Mouse (Mus musculus): ENCODE measurements around the gene Hlx. TPM values are rescaled to one million over a fixed set of nuclear protein-coding genes. Genes with fewer than 3 reads are reported as not detected.
A peak's percentile ranks its signal among the peaks of the same experiment; 100 is the strongest.

Gene Hlx
- polyA plus RNA-seq, 1 experiment from 2014 or later = 9.7 TPM

- no peaks in the 10 kb centered on the region for H3K9me3 ChIP-seq (ENCODE audit: low read length)
- TF ChIP-seq CTCF (IDR thresholded peaks at IDR 0.05; ENCODE audit: low read depth) = no peak
- TF ChIP-seq EP300 (IDR thresholded peaks at IDR 0.05; ENCODE audit: low read depth) = no peak
- H3K27me3 ChIP-seq (ENCODE audit: insufficient read depth, low read length) = 0 out of 2 replicates have a peak, but pooled peaks cover 4% of the 10 kb centered on the region
- H3K4me2 ChIP-seq (ENCODE audit: low read depth, low read length) = no peak overlapping the region
- no peak overlapping the region for H3K27ac ChIP-seq (ENCODE audit: low read depth)
- no peak overlapping the region for H3K9ac ChIP-seq (replicated peaks)
- no peak overlapping the region for H3K4me3 ChIP-seq (ENCODE audit: low read depth, low read length)
- H3K4me1 ChIP-seq (ENCODE audit: insufficient read depth) = no peaks in the 10 kb centered on the region
- ATAC-seq (no peak), DNase-seq (no peak)
- 59% methylated on average over 11 of the region's 11 CpGs for WGBS (ENCODE audit: insufficient replicate concordance)
- no peaks in the 10 kb centered on the region for H3K36me3 ChIP-seq (replicated peaks; ENCODE audit: insufficient read depth, low read length)
Measured at GRCm38 (mm10) chr1:184750114-184750664, 17.8 kb upstream of the Hlx start.

DNA sequence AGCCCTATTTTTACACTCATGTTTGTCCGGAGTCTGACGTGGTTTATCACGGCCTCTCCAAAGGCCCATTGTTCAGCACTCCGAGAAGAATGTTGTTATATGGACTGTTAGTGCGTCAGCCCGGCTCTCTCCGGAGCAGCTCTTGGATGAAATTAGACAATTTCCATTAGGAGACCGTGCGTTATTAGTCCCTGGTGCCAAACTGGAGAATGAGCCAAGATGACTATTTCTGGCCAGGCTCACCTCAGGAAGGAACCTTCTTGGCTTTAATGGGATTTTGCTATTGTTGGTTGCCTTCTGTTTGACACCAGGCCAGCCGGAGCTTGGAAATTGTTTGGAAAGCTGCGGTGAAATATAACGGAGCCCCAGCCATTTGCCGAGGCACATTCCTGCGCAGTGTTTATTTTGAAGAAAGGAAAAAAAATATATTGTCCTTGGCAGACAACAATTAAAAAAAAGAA lies 16.3 kb upstream of the Hlx start:
- Histone ChIP-seq H3K4me3 (ENCODE audit: low read depth, low read length) (no peak overlapping the region), H3K4me1 (ENCODE audit: insufficient read depth) (no peaks in the 10 kb centered on the region), H3K4me2 (ENCODE audit: low read depth, low read length) (no peak overlapping the region), H3K9me3 (ENCODE audit: low read length) (no peaks in the 10 kb centered on the region), H3K9ac (replicated peaks) (no peak overlapping the region), H3K27me3 (ENCODE audit: insufficient read depth, low read length) (0 out of 2 replicates have a peak, but pooled peaks cover 4% of the 10 kb centered on the region), H3K36me3 (replicated peaks; ENCODE audit: insufficient read depth, low read length) (no peaks in the 10 kb centered on the region), H3K27ac (ENCODE audit: low read depth) (no peak overlapping the region)
- DNase-seq = no peak
- TF ChIP-seq CTCF (IDR thresholded peaks at IDR 0.05; ENCODE audit: low read depth) (no peak), EP300 (IDR thresholded peaks at IDR 0.05; ENCODE audit: low read depth) (no peak)
- peak; percentile 25; the same call in 1 of the 2 replicates for ATAC-seq
- WGBS (ENCODE audit: insufficient replicate concordance) = 51% methylated on average over 14 of the region's 14 CpGs

DNA sequence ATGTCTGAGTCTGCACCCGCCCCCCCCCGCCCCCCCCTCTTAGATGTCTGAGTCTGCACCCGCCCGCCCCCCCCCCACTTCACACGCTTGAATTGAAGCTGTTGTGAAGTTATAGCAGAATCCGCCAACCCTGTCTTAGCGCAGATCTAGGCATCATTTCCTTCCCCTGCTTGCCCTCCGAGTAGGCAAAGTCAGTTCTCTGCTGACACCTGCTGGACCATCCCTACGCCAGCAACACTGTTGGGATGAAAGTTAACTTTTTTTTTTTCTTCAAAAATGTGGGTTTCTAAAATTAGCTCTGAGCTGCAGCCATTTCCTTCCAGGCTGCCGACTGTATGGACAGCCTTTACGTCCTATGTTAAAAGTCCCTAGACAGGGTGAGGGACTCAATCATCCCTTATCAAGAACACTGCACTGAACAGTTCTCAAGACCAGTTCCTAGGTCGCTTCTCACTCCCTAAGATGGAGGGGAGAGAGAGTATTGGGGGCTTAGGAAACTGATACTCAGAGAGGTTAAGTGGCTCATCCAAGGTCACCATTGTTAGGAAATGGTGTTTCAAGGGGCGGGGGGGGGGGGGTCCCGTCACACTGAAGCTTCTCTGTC lies 5.6 kb upstream of the Hlx start:
- no peak overlapping the region for H3K27ac ChIP-seq (ENCODE audit: low read depth)
- DNase-seq (peak; percentile 69), ATAC-seq (peak; percentile 38; the same call in 1 of the 2 replicates)
- no peaks in the 10 kb centered on the region for H3K36me3 ChIP-seq (replicated peaks; ENCODE audit: insufficient read depth, low read length)
- no peak overlapping the region for H3K9ac ChIP-seq (replicated peaks)
- H3K27me3 ChIP-seq (ENCODE audit: insufficient read depth, low read length) = peaks cover 33% of the 10 kb centered on the region
- no peak for TF ChIP-seq EP300 (IDR thresholded peaks at IDR 0.05; ENCODE audit: low read depth)
- TF ChIP-seq CTCF (IDR thresholded peaks at IDR 0.05; ENCODE audit: low read depth) = peak; percentile 89
- no peaks in the 10 kb centered on the region for H3K4me1 ChIP-seq (ENCODE audit: insufficient read depth)
- H3K9me3 ChIP-seq (ENCODE audit: low read length) = no peaks in the 10 kb centered on the region
- no peak overlapping the region for H3K4me3 ChIP-seq (ENCODE audit: low read depth, low read length)
- no peak overlapping the region for H3K4me2 ChIP-seq (ENCODE audit: low read depth, low read length)
- 3% methylated on average over 10 of the region's 14 CpGs for WGBS (ENCODE audit: insufficient replicate concordance)

GRCm38 (mm10) chr1:184737228-184737627 lies 4.8 kb upstream of the Hlx start:
- Histone ChIP-seq H3K27me3 (ENCODE audit: insufficient read depth, low read length) (peaks cover 40% of the 10 kb centered on the region), H3K9ac (replicated peaks) (no peak overlapping the region), H3K27ac (ENCODE audit: low read depth) (no peak overlapping the region), H3K4me1 (ENCODE audit: insufficient read depth) (no peaks in the 10 kb centered on the region), H3K4me2 (ENCODE audit: low read depth, low read length) (no peak overlapping the region), H3K9me3 (ENCODE audit: low read length) (no peaks in the 10 kb centered on the region), H3K36me3 (replicated peaks; ENCODE audit: insufficient read depth, low read length) (no peaks in the 10 kb centered on the region), H3K4me3 (ENCODE audit: low read depth, low read length) (no peak overlapping the region)
- DNase-seq (no peak), ATAC-seq (no peak)
- 49% methylated on average over 2 of the region's 2 CpGs for WGBS (ENCODE audit: insufficient replicate concordance)
- TF ChIP-seq CTCF (IDR thresholded peaks at IDR 0.05; ENCODE audit: low read depth) (no peak), EP300 (IDR thresholded peaks at IDR 0.05; ENCODE audit: low read depth) (no peak)

DNA sequence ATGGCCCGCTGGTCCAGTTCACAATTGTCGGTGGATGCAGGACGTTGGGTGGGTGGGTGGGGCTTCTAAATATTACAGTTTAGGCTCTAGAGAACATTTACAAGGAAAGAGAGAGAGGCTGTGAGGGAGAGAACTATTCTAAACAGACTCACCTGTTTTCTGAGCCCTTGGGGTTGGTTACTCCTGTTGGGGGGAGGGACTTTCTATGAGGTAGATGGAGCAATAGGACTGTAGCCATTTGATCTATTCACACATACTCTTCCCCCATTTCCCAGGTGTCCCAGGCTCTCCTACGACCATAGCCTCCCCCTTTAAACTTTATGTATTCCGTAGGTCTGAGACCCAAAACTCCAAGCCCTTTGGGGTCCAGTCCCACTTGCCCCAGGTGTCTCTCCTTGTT lies 3.8 kb upstream of the Hlx start:
- H3K27me3 ChIP-seq (ENCODE audit: insufficient read depth, low read length) = peaks cover 49% of the 10 kb centered on the region
- H3K27ac ChIP-seq (ENCODE audit: low read depth) = no peak overlapping the region
- H3K9me3 ChIP-seq (ENCODE audit: low read length) = no peaks in the 10 kb centered on the region
- no peaks in the 10 kb centered on the region for H3K36me3 ChIP-seq (replicated peaks; ENCODE audit: insufficient read depth, low read length)
- H3K4me2 ChIP-seq (ENCODE audit: low read depth, low read length) = no peak overlapping the region
- H3K9ac ChIP-seq (replicated peaks) = no peak overlapping the region
- ATAC-seq = no peak
- peaks cover 4% of the 10 kb centered on the region; the same call in 1 of the 2 replicates for H3K4me1 ChIP-seq (ENCODE audit: insufficient read depth)
- DNase-seq = no peak
- H3K4me3 ChIP-seq (ENCODE audit: low read depth, low read length) = no peak overlapping the region
- TF ChIP-seq CTCF (IDR thresholded peaks at IDR 0.05; ENCODE audit: low read depth) (no peak), EP300 (IDR thresholded peaks at IDR 0.05; ENCODE audit: low read depth) (no peak)
- 32% methylated on average over 5 of the region's 5 CpGs for WGBS (ENCODE audit: insufficient replicate concordance)

GRCm38 (mm10) chr1:184734991-184735920 lies 2.8 kb upstream of the Hlx start:
- H3K4me2 ChIP-seq (ENCODE audit: low read depth, low read length) = peak overlapping the region; percentile 78
- no peaks in the 10 kb centered on the region for H3K36me3 ChIP-seq (replicated peaks; ENCODE audit: insufficient read depth, low read length)
- TF ChIP-seq EP300 (IDR thresholded peaks at IDR 0.05; ENCODE audit: low read depth) = peak; percentile 76
- TF ChIP-seq CTCF (IDR thresholded peaks at IDR 0.05; ENCODE audit: low read depth) = no peak
- peak overlapping the region; percentile 72 for H3K4me3 ChIP-seq (ENCODE audit: low read depth, low read length)
- peaks cover 58% of the 10 kb centered on the region for H3K27me3 ChIP-seq (ENCODE audit: insufficient read depth, low read length)
- H3K4me1 ChIP-seq (ENCODE audit: insufficient read depth) = peaks cover 4% of the 10 kb centered on the region; the same call in 1 of the 2 replicates
- ATAC-seq (no peak; the same call in 1 of the 2 replicates), DNase-seq (peak; percentile 33)
- WGBS (ENCODE audit: insufficient replicate concordance) = 4% methylated on average over 25 of the region's 25 CpGs
- no peak overlapping the region for H3K9ac ChIP-seq (replicated peaks)
- H3K9me3 ChIP-seq (ENCODE audit: low read length) = no peaks in the 10 kb centered on the region
- peak overlapping the region; percentile 31; the same call in 1 of the 2 replicates for H3K27ac ChIP-seq (ENCODE audit: low read depth)
